Mouse (Mus musculus): ENCODE data around the gene Elovl7.
A peak's percentile ranks its signal among the peaks of the same experiment; 100 is the strongest.

DNA sequence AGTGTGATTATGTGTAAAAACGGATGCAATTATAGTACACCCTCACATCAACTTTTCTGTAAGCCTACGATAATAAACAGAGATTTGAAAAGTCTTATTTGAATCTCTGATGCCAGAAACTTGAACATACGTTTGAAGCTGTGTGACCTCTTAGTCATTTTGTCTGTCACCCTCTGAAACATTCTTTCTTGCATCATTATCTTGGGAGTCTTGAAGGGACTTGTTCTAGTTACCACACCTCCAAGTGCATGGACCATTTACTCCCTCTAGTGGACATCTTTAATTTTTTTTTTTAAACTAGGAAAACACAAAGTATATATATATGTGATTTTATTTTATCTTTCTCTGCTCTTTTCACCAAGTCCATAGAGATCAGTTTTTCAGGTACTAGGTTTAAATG, 115.5 kb downstream of the Elovl7 start:
- no peak for TF ChIP-seq CTCF (IDR thresholded peaks at IDR 0.05; ENCODE audit: control insufficient read depth, insufficient read depth, insufficient read length)
- TF ChIP-seq USF1 (IDR thresholded peaks at IDR 0.05; ENCODE audit: low read depth), result no peak
- TF ChIP-seq CEBPB (IDR thresholded peaks at IDR 0.05; ENCODE audit: low read depth), result peak; percentile 61
- TF ChIP-seq MAX (IDR thresholded peaks at IDR 0.05), result no peak
- TF ChIP-seq MYOG (IDR thresholded peaks at IDR 0.05; ENCODE audit: control insufficient read depth, extremely low read depth, insufficient read length), result no peak

Measured in C2C12 (cell line).